Mouse (Mus musculus) frontal cortex, adult 2 months (tissue): ENCODE data around the gene Drg1. TPM values are rescaled to one million over a fixed set of nuclear protein-coding genes. Genes with fewer than 3 reads are reported as not detected.
"Not testable (repeated sequence)": the region's sequence is repeated elsewhere in the genome, so short reads cannot be mapped to it uniquely, and the experiment has no call there.

Experiments used
- DNase-seq, 2 experiments: peaks; one replicate each; pipeline ENCODE4 v3.0.0; 2022; ENCODE audit warnings: low spot score in 1 of 2; ENCODE audit errors: extremely low spot score in 1 of 2
- polyA plus RNA-seq: library from polyadenylated mRNA; depleted of rRNA; stranded (reverse); fragments of >200 nt; gene quantifications from 2 replicates; pipeline ENCODE4 v1.2.3, GENCODE M21; 2012

The Drg1 gene
- polyA plus RNA-seq, 1 experiment, result 86.1 TPM

GRCm38 (mm10) chr11:3172526-3172925 is 93.7 kb downstream of the Drg1 start:
- not testable (repeated sequence) for DNase-seq

GRCm38 (mm10) chr11:3171931-3172330 is 94.3 kb downstream of the Drg1 start:
- DNase-seq, result peak in 1 of 2 experiments; percentile 49

- DNase-seq, result not testable (repeated sequence)
Measured at GRCm38 (mm10) chr11:3169042-3169441, 97.2 kb downstream of the Drg1 start.

GRCm38 (mm10) chr11:3167571-3168001 is 98.6 kb downstream of the Drg1 start:
- not testable (repeated sequence) for DNase-seq

- DNase-seq, result not testable (repeated sequence)
Measured at GRCm38 (mm10) chr11:3167129-3167528, 99.1 kb downstream of the Drg1 start.

GRCm38 (mm10) chr11:3166321-3166720 is 99.9 kb downstream of the Drg1 start:
- DNase-seq, result not testable (repeated sequence)

- not testable (repeated sequence) for DNase-seq
Measured at GRCm38 (mm10) chr11:3165210-3165782, 100.9 kb downstream of the Drg1 start.

- DNase-seq, result not testable (repeated sequence)
Measured at GRCm38 (mm10) chr11:3163661-3164060, 102.6 kb downstream of the Drg1 start.

GRCm38 (mm10) chr11:3163122-3163521 is 103.1 kb downstream of the Drg1 start:
- DNase-seq, result not testable (repeated sequence)

- DNase-seq, result peak in 1 of 2 experiments; percentile 81
Measured at GRCm38 (mm10) chr11:3162236-3162897, 103.8 kb downstream of the Drg1 start.

GRCm38 (mm10) chr11:3161370-3161769 is 104.8 kb downstream of the Drg1 start:
- not testable (repeated sequence) for DNase-seq

- DNase-seq, result not testable (repeated sequence)
Measured at GRCm38 (mm10) chr11:3158800-3159199, 107.4 kb downstream of the Drg1 start.

GRCm38 (mm10) chr11:3157996-3158395 is 108.2 kb downstream of the Drg1 start:
- DNase-seq, result not testable (repeated sequence)

GRCm38 (mm10) chr11:3156991-3157390 is 109.2 kb downstream of the Drg1 start:
- not testable (repeated sequence) for DNase-seq

GRCm38 (mm10) chr11:3153666-3154397 is 112.4 kb downstream of the Drg1 start:
- DNase-seq, result peak in 1 of 2 experiments; percentile 78

GRCm38 (mm10) chr11:3151358-3151757 is 114.9 kb downstream of the Drg1 start:
- DNase-seq, result not testable (repeated sequence)

GRCm38 (mm10) chr11:3150677-3151003 is 115.6 kb downstream of the Drg1 start:
- not testable (repeated sequence) for DNase-seq

- DNase-seq, result not testable (repeated sequence)
Measured at GRCm38 (mm10) chr11:3150003-3150676, 116.1 kb downstream of the Drg1 start.

GRCm38 (mm10) chr11:3149471-3149870 is 116.7 kb downstream of the Drg1 start:
- DNase-seq, result not testable (repeated sequence)

- DNase-seq, result not testable (repeated sequence)
Measured at GRCm38 (mm10) chr11:3146806-3147205, 119.4 kb downstream of the Drg1 start.
